Mouse (Mus musculus) myocyte (in vitro differentiated cells): ENCODE measurements around the gene Olfr1057. TPM values are rescaled to one million over a fixed set of nuclear protein-coding genes. Genes with fewer than 3 reads are reported as not detected.
"Not testable (repeated sequence)": the region's sequence is repeated elsewhere in the genome, so short reads cannot be mapped to it uniquely, and the experiment has no call there.

Source experiments
- H3K27me3 ChIP-seq: one replicate; pipeline ENCODE4 v1.6.1; 2011; ENCODE audit not compliant: control insufficient read depth, insufficient read depth, insufficient read length
- H3K36me3 ChIP-seq: one replicate; pipeline ENCODE4 v1.6.1; 2011; ENCODE audit not compliant: control insufficient read depth, insufficient read depth
- H3K4me2 ChIP-seq: one replicate; pipeline ENCODE4 v1.6.1; 2011; ENCODE audit warnings: low read depth, control low read depth
- H3K4me3 ChIP-seq: one replicate; pipeline ENCODE4 v1.5.1; 2011; ENCODE audit warnings: mild to moderate bottlenecking, control low read depth, moderate library complexity
- H3K79me2 ChIP-seq: one replicate; pipeline ENCODE4 v1.6.1; 2011; ENCODE audit not compliant: control insufficient read depth, insufficient read depth
- H3ac ChIP-seq: one replicate; pipeline ENCODE4 v1.6.1; 2011; ENCODE audit not compliant: control insufficient read depth, insufficient read length
- CEBPB ChIP-seq: IDR thresholded peaks from 2 replicates; pipeline ENCODE4 v1.6.1; 2011; ENCODE audit warnings: mild to moderate bottlenecking, moderate library complexity; ENCODE audit not compliant: poor library complexity, insufficient read depth, severe bottlenecking
- E2F4 ChIP-seq: IDR thresholded peaks from one replicate; pipeline ENCODE4 v1.6.1; 2011; ENCODE audit warnings: mild to moderate bottlenecking, control low read depth, moderate library complexity; ENCODE audit not compliant: insufficient read depth
- MAX ChIP-seq: IDR thresholded peaks from one replicate; pipeline ENCODE4 v1.6.1; 2011; ENCODE audit warnings: low read depth, mild to moderate bottlenecking, control low read depth
- MYOD1 ChIP-seq, 3 experiments: IDR thresholded peaks; one replicate each; pipeline ENCODE4 v1.6.1; 2011; ENCODE audit warnings: control low read depth in 2 of 3, low read depth in 2 of 3, mild to moderate bottlenecking in 2 of 3, moderate library complexity in 1 of 3; ENCODE audit not compliant: insufficient read length in 2 of 3, control insufficient read depth in 1 of 3
- MYOG ChIP-seq, 3 experiments: IDR thresholded peaks; one replicate each; pipeline ENCODE4 v1.6.1; 2011; ENCODE audit warnings: control low read depth in 2 of 3, low read depth in 2 of 3, mild to moderate bottlenecking in 2 of 3; ENCODE audit not compliant: insufficient read length in 2 of 3, control insufficient read depth in 1 of 3, insufficient read depth in 1 of 3
- POLR2A ChIP-seq: IDR thresholded peaks from one replicate; pipeline ENCODE4 v1.6.1; 2011; ENCODE audit warnings: low read depth, mild to moderate bottlenecking, control low read depth, moderate library complexity; ENCODE audit not compliant: insufficient read length
- POLR2AphosphoS2 ChIP-seq: IDR thresholded peaks from one replicate; pipeline ENCODE4 v1.6.1; 2011; ENCODE audit warnings: low read depth, control low read depth; ENCODE audit not compliant: insufficient read length
- REST ChIP-seq: IDR thresholded peaks from one replicate; pipeline ENCODE4 v1.6.1; 2011; ENCODE audit warnings: mild to moderate bottlenecking, control low read depth, moderate library complexity; ENCODE audit not compliant: insufficient read depth, insufficient read length
- SRF ChIP-seq: IDR thresholded peaks from one replicate; pipeline ENCODE4 v1.6.1; 2011; ENCODE audit warnings: low read depth; ENCODE audit not compliant: control insufficient read depth, insufficient read length
- TCF12 ChIP-seq: IDR thresholded peaks from one replicate; pipeline ENCODE4 v1.6.1; 2011; ENCODE audit warnings: mild to moderate bottlenecking, control low read depth; ENCODE audit not compliant: poor library complexity, insufficient read depth, severe bottlenecking
- TCF3 ChIP-seq: IDR thresholded peaks from one replicate; pipeline ENCODE4 v1.6.1; 2011; ENCODE audit warnings: low read depth, control low read depth; ENCODE audit not compliant: insufficient read length
- USF1 ChIP-seq: IDR thresholded peaks from one replicate; pipeline ENCODE4 v1.6.1; 2011; ENCODE audit warnings: low read depth, mild to moderate bottlenecking, control low read depth, moderate library complexity
- polyA plus RNA-seq: library from polyadenylated mRNA; unstranded; fragments of >200 nt; fragmentation: generic; extraction: Trizol; gene quantifications from one replicate; pipeline ENCODE4 v1.2.1, GENCODE M21; 2012; ENCODE audit warnings: missing spikeins

Gene Olfr1057
- polyA plus RNA-seq, 1 experiment, result not detected

DNA sequence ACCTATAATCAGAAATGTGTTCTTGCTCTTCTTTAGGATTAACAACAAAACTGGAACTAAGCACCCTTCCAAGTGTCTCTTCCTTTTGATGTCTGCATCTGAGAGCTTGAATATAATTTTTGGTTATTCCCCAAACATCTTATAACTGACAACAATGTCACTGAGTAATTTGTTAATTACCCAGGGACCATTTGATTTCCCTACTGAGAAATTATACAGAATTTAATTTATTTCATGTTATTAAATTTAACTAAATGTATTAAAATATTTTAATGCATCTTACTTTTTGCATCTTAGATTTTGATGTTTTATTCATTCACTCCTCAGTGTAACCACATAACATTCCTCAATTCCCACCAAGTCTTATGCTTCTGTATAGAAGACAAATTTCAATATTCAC lies 15.8 kb downstream of the Olfr1057 start, which contains the start of gene Olfr1056:
TSS of gene Olfr1056 (minus strand) at position 101 of the 400 bp plus-strand sequence.
- H3K79me2 ChIP-seq, result no peaks in the 10 kb centered on the region
- H3K4me3 ChIP-seq, result no peak within 1 kb of the TSS
- H3K36me3 ChIP-seq, result no peaks in the 10 kb centered on the region
- H3K27me3 ChIP-seq, result no peaks in the 10 kb centered on the region
- TF ChIP-seq USF1, result no peak
- no peak for TF ChIP-seq TCF12
- no peak within 1 kb of the TSS for H3ac ChIP-seq
- no peak within 1 kb of the TSS for H3K4me2 ChIP-seq

DNA sequence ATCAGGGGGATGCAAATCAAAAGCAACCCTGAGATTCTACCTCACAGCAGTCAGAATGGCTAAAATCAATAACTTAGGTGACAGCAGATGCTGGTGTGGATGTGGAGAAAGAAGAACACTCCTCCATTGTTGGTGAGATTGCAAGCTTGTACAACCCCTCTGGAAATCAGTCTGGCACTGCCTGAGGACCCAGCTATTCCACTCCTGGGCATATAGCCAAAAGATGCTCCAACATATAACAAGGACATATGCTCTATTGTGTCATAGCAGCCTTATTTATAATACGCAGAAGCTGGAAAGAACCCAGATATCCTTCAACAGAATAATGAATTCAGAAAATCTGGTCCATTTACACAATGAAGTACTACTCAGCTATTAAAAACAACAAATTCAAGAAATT lies 26.4 kb downstream of the Olfr1057 start:
- H3ac ChIP-seq, H3K4me3 ChIP-seq, H3K79me2 ChIP-seq, H3K4me2 ChIP-seq, H3K36me3 ChIP-seq, H3K27me3 ChIP-seq: not testable (repeated sequence)

DNA sequence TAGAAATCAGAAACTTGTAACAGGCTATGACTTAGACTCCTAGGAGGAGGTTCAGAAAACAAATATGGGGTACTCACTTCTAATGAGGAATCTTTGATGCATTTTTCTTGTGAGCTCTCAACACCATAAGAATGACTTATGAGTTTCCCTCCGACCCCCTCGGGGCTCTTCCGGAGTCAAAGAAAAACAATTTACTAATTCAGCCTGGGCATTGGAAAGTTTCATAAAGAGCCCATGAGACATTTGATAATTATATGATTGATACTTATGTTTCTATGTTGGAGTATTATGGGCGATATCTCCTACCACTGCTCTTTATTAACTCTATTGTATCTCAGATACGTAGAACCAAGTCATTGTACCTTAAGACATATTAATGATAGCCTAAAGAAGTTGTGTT lies 28.0 kb downstream of the Olfr1057 start, which contains the start of gene Olfr1055:
TSS of gene Olfr1055 (minus strand) at position 101 of the 400 bp plus-strand sequence.
- TF ChIP-seq POLR2A, result no peak
- no peak for TF ChIP-seq MYOG (IDR thresholded peaks at IDR 0.05; ENCODE audit: control insufficient read depth in 1 of 3, insufficient read depth in 1 of 3, insufficient read length in 2 of 3, low read depth in 2 of 3)
- no peak for TF ChIP-seq SRF
- no peak for TF ChIP-seq MYOD1 (IDR thresholded peaks at IDR 0.05; ENCODE audit: control insufficient read depth in 1 of 3, insufficient read length in 2 of 3, low read depth in 2 of 3)
- no peak for TF ChIP-seq POLR2AphosphoS2
- no peak for TF ChIP-seq MAX
- TF ChIP-seq REST, result no peak
- TF ChIP-seq CEBPB, result no peak
- TF ChIP-seq USF1, result no peak
- TF ChIP-seq E2F4, result no peak
- TF ChIP-seq TCF3, result no peak
- TF ChIP-seq TCF12, result no peak
- H3K4me3 ChIP-seq, result no peak within 1 kb of the TSS

DNA sequence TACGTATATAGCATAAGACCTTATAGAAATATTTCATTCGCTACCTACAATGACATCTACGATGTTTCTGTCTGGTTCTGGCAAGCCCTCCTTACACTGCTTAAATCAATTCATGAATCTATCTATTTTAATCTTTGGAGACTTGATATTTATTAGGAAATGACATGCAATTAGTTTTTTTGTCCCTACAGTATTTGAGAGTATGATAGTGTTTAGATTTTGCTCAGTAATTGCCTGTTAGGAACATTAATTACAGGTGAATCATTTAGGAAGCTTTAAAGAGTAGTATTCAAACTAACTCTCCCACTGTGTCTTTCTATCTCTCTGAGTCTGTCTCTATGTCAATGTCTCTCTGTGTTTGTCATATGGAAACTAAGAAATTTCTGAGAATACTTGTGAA lies 42.9 kb downstream of the Olfr1057 start, which contains the start of gene Olfr1054:
TSS of gene Olfr1054 (minus strand) at position 101 of the 400 bp plus-strand sequence.
- H3K4me3 ChIP-seq, result no peak within 1 kb of the TSS
- no peaks in the 10 kb centered on the region for H3K79me2 ChIP-seq
- no peaks in the 10 kb centered on the region for H3K27me3 ChIP-seq
- no peaks in the 10 kb centered on the region for H3K36me3 ChIP-seq
- no peak within 1 kb of the TSS for H3K4me2 ChIP-seq
- TF ChIP-seq E2F4 (no peak), CEBPB (no peak)
- H3ac ChIP-seq, result no peak within 1 kb of the TSS

More for the DNA sequence above, 28.0 kb downstream of the Olfr1057 start, which contains the start of gene Olfr1055:
- Histone ChIP-seq H3ac (no peak within 1 kb of the TSS), H3K36me3 (no peaks in the 10 kb centered on the region), H3K27me3 (no peaks in the 10 kb centered on the region), H3K79me2 (no peaks in the 10 kb centered on the region), H3K4me2 (no peak within 1 kb of the TSS)

Other genes with a start within 250 kb of the Olfr1057 start
- gene Olfr1039, start 242.5 kb downstream of the Olfr1057 start, polyA plus RNA-seq, result not detected
- not detected for gene Olfr1040, start 231.7 kb downstream of the Olfr1057 start, polyA plus RNA-seq
- gene Olfr1042, start 216.6 kb downstream of the Olfr1057 start, polyA plus RNA-seq, result not detected
- gene Olfr1043, start 210.9 kb downstream of the Olfr1057 start, polyA plus RNA-seq, result not detected
- gene Olfr1044, start 200.6 kb downstream of the Olfr1057 start, polyA plus RNA-seq, result not detected
- gene Olfr52, start 192.7 kb downstream of the Olfr1057 start, polyA plus RNA-seq, result not detected
- not detected for gene Olfr1045, start 175.4 kb downstream of the Olfr1057 start, polyA plus RNA-seq
- gene Olfr1046, start 159.1 kb downstream of the Olfr1057 start, polyA plus RNA-seq, result not detected
- not detected for gene Olfr1047, start 147.0 kb downstream of the Olfr1057 start, polyA plus RNA-seq
- gene Olfr1048, start 138.1 kb downstream of the Olfr1057 start, polyA plus RNA-seq, result not detected
- gene Olfr1049, start 120.1 kb downstream of the Olfr1057 start, polyA plus RNA-seq, result not detected
- gene Olfr1051, start 99.3 kb downstream of the Olfr1057 start, polyA plus RNA-seq, result not detected
- not detected for gene Olfr1052, start 85.9 kb downstream of the Olfr1057 start, polyA plus RNA-seq
- not detected for gene Olfr1053, start 63.1 kb downstream of the Olfr1057 start, polyA plus RNA-seq
- gene Olfr1054, start 43.0 kb downstream of the Olfr1057 start, polyA plus RNA-seq, result not detected
- not detected for gene Olfr1055, start 28.1 kb downstream of the Olfr1057 start, polyA plus RNA-seq
- not detected for gene Olfr1056, start 15.9 kb downstream of the Olfr1057 start, polyA plus RNA-seq
- not detected for gene Olfr1058, start 10.2 kb upstream of the Olfr1057 start, polyA plus RNA-seq
- gene Olfr1061, start 35.7 kb upstream of the Olfr1057 start, polyA plus RNA-seq, result not detected
- gene Olfr1062, start 48.4 kb upstream of the Olfr1057 start, polyA plus RNA-seq, result not detected
- gene Olfr1065, start 72.2 kb upstream of the Olfr1057 start, polyA plus RNA-seq, result not detected
- not detected for gene Olfr1066, start 77.9 kb upstream of the Olfr1057 start, polyA plus RNA-seq
- gene Olfr228, start 109.0 kb upstream of the Olfr1057 start, polyA plus RNA-seq, result not detected
- not detected for gene Olfr1076, start 130.1 kb upstream of the Olfr1057 start, polyA plus RNA-seq
- not detected for gene Olfr1079, start 164.1 kb upstream of the Olfr1057 start, polyA plus RNA-seq
- gene Olfr1080, start 179.8 kb upstream of the Olfr1057 start, polyA plus RNA-seq, result not detected
- gene Olfr1082, start 220.6 kb upstream of the Olfr1057 start, polyA plus RNA-seq, result not detected